Mouse (Mus musculus) bone marrow macrophage, adult 2 months (primary cell): ENCODE measurements around the gene Fibcd1.

ENCODE experiments used
- CTCF ChIP-seq: IDR thresholded peaks from 2 replicates; pipeline ENCODE4 v1.5.1; 2012; ENCODE audit warnings: low read depth, mild to moderate bottlenecking, low read length, moderate library complexity
- POLR2A ChIP-seq: IDR thresholded peaks from 2 replicates; pipeline ENCODE4 v1.6.1; 2012; ENCODE audit warnings: mild to moderate bottlenecking, low read depth, low read length, borderline replicate concordance

- TF ChIP-seq CTCF (no peak), POLR2A (no peak)
Measured at GRCm38 (mm10) chr2:31850141-31850540, 4.3 kb upstream of the Fibcd1 start.
